Mouse (Mus musculus): Measurements from ENCODE around the gene Sh3d21. TPM values are rescaled to one million over a fixed set of nuclear protein-coding genes. Genes with fewer than 3 reads are reported as not detected.
A peak's percentile ranks its signal among the peaks of the same experiment; 100 is the strongest.
"Not testable (repeated sequence)": the region's sequence is repeated elsewhere in the genome, so short reads cannot be mapped to it uniquely, and the experiment has no call there.

Gene Sh3d21
- polyA plus RNA-seq, 1 experiment from 2014 or later = 2.7 TPM

- WGBS = 60% methylated on average over 6 of the region's 6 CpGs
- peak overlapping the region; percentile 20; the same call in 1 of the 2 replicates for H3K4me3 ChIP-seq
- peaks cover 54% of the 10 kb centered on the region for H3K4me1 ChIP-seq (replicated peaks)
- ATAC-seq (ENCODE audit: insufficient number of reproducible peaks, low FRiP score) = no peak
- H3K27me3 ChIP-seq (replicated peaks) = no peaks in the 10 kb centered on the region
- H3K9me3 ChIP-seq (replicated peaks) = no peaks in the 10 kb centered on the region
- H3K9ac ChIP-seq = no peak overlapping the region; the same call in 1 of the 2 replicates
- H3K27ac ChIP-seq (ENCODE audit: poor library complexity, severe bottlenecking) = no peak overlapping the region
- H3K36me3 ChIP-seq = peaks cover 7% of the 10 kb centered on the region
- H3K4me2 ChIP-seq = peak overlapping the region; percentile 79
These were observed 36.3 kb upstream of the Sh3d21 start for GRCm38 (mm10) chr4:126199556-126199955.

GRCm38 (mm10) chr4:126197485-126197884, 34.2 kb upstream of the Sh3d21 start:
- ATAC-seq (ENCODE audit: insufficient number of reproducible peaks, low FRiP score) = no peak
- Histone ChIP-seq H3K36me3 (peaks cover 25% of the 10 kb centered on the region), H3K4me1 (replicated peaks) (peaks cover 40% of the 10 kb centered on the region), H3K27me3 (replicated peaks) (no peaks in the 10 kb centered on the region), H3K27ac (ENCODE audit: poor library complexity, severe bottlenecking) (no peak overlapping the region), H3K4me3 (no peak overlapping the region), H3K9me3 (replicated peaks) (no peaks in the 10 kb centered on the region), H3K9ac (0 out of 2 replicates have a peak overlapping the region, but pooled peaks have one; percentile 12), H3K4me2 (peak overlapping the region; percentile 24; the same call in 1 of the 2 replicates)
- 44% methylated on average over 3 of the region's 3 CpGs for WGBS

GRCm38 (mm10) chr4:126194916-126195315, 31.6 kb upstream of the Sh3d21 start:
- Histone ChIP-seq H3K36me3 (peaks cover 43% of the 10 kb centered on the region), H3K9ac (no peak overlapping the region), H3K9me3 (replicated peaks) (no peaks in the 10 kb centered on the region), H3K4me2 (no peak overlapping the region), H3K27me3 (replicated peaks) (no peaks in the 10 kb centered on the region), H3K27ac (ENCODE audit: poor library complexity, severe bottlenecking) (no peak overlapping the region), H3K4me1 (replicated peaks) (peaks cover 29% of the 10 kb centered on the region), H3K4me3 (no peak overlapping the region)
- 89% methylated on average over 4 of the region's 4 CpGs for WGBS
- no peak for ATAC-seq (ENCODE audit: insufficient number of reproducible peaks, low FRiP score)

- Histone ChIP-seq H3K4me1 (replicated peaks) (peaks cover 26% of the 10 kb centered on the region), H3K4me2 (no peak overlapping the region), H3K9ac (no peak overlapping the region), H3K27me3 (replicated peaks) (no peaks in the 10 kb centered on the region), H3K4me3 (no peak overlapping the region), H3K9me3 (replicated peaks) (no peaks in the 10 kb centered on the region), H3K36me3 (peaks cover 42% of the 10 kb centered on the region), H3K27ac (ENCODE audit: poor library complexity, severe bottlenecking) (no peak overlapping the region)
- ATAC-seq (ENCODE audit: insufficient number of reproducible peaks, low FRiP score) = no peak
These were observed 30.9 kb upstream of the Sh3d21 start for GRCm38 (mm10) chr4:126194216-126194615.

DNA sequence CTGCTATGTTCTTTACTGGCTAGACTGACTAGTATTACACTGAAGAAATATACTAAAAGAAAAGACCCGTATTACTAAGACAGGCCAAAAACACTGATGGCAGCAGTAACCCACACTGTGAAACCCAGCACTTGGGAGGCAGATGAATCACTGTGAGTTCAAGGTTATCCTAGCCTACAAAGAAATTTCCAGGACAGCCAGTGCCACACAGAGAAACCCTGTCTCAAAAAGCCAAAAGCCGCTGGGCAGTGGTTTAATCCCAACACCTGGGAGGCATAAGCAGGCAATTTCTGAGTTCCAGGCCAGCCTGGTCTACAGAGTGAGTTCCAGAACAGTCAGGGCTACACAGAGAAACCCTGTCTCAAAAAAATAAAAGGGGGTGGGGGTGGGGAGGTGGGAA, 27.3 kb upstream of the Sh3d21 start:
- Histone ChIP-seq H3K4me3 (no peak overlapping the region), H3K36me3 (peaks cover 58% of the 10 kb centered on the region), H3K4me2 (no peak overlapping the region), H3K4me1 (replicated peaks) (peaks cover 7% of the 10 kb centered on the region; the same call in 1 of the 2 replicates), H3K27ac (ENCODE audit: poor library complexity, severe bottlenecking) (no peak overlapping the region), H3K9me3 (replicated peaks) (no peaks in the 10 kb centered on the region), H3K9ac (no peak overlapping the region), H3K27me3 (replicated peaks) (no peaks in the 10 kb centered on the region)
- ATAC-seq (ENCODE audit: insufficient number of reproducible peaks, low FRiP score) = no peak
- WGBS = 89% methylated on average over 2 of the region's 2 CpGs

DNA sequence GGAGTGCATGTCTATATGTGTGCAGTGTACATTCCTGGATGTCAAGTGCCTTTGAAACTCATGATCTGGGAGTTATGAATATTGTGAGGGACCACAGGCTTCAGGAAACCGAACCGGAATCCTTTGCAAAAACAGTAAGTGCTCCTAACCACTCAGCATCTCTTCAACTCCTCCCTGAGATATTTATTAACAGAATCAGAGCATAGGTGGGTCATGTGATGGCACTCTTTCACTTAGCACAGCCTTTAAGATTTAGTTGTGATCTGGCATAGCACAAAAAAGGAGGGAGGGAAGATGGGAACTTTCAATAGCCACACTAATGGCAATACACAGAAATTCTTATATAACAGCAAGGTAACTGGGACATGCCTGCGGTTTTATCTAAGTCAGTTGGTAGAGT, 23.8 kb upstream of the Sh3d21 start:
- H3K36me3 ChIP-seq = peaks cover 48% of the 10 kb centered on the region
- no peaks in the 10 kb centered on the region for H3K9me3 ChIP-seq (replicated peaks)
- H3K27me3 ChIP-seq (replicated peaks) = no peaks in the 10 kb centered on the region
- 87% methylated on average over 3 of the region's 3 CpGs for WGBS
- H3K4me2 ChIP-seq = no peak overlapping the region
- no peak for ATAC-seq (ENCODE audit: insufficient number of reproducible peaks, low FRiP score)
- no peak overlapping the region for H3K9ac ChIP-seq
- H3K4me3 ChIP-seq = no peak overlapping the region
- H3K4me1 ChIP-seq (replicated peaks) = peaks cover 7% of the 10 kb centered on the region; the same call in 1 of the 2 replicates
- no peak overlapping the region for H3K27ac ChIP-seq (ENCODE audit: poor library complexity, severe bottlenecking)

DNA sequence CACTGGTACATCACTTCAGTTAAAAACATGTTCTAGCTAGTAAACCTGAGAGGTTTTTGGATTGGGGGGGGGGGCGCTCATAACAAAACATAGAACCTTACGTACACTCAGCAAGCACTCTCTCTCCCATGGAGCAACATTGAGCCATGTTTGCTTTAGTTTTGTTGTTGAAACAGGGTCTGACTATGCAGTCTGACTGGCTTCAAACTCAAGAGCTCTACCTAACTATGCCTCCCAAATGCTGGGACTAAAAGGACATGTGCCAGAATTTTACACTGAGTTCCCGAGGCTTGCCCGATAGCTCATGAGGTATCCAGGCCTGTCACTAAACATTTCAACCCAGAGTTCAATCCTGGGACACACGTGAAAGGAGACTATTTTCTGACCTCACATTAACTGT, 19.7 kb upstream of the Sh3d21 start:
- Histone ChIP-seq H3K4me1 (replicated peaks) (0 out of 2 replicates have a peak, but pooled peaks cover 3% of the 10 kb centered on the region), H3K27ac (ENCODE audit: poor library complexity, severe bottlenecking) (no peak overlapping the region), H3K9me3 (replicated peaks) (no peaks in the 10 kb centered on the region), H3K4me3 (no peak overlapping the region), H3K4me2 (no peak overlapping the region), H3K36me3 (peaks cover 55% of the 10 kb centered on the region), H3K27me3 (replicated peaks) (no peaks in the 10 kb centered on the region), H3K9ac (no peak overlapping the region)
- no peak for ATAC-seq (ENCODE audit: insufficient number of reproducible peaks, low FRiP score)
- WGBS = 86% methylated on average over 5 of the region's 5 CpGs

DNA sequence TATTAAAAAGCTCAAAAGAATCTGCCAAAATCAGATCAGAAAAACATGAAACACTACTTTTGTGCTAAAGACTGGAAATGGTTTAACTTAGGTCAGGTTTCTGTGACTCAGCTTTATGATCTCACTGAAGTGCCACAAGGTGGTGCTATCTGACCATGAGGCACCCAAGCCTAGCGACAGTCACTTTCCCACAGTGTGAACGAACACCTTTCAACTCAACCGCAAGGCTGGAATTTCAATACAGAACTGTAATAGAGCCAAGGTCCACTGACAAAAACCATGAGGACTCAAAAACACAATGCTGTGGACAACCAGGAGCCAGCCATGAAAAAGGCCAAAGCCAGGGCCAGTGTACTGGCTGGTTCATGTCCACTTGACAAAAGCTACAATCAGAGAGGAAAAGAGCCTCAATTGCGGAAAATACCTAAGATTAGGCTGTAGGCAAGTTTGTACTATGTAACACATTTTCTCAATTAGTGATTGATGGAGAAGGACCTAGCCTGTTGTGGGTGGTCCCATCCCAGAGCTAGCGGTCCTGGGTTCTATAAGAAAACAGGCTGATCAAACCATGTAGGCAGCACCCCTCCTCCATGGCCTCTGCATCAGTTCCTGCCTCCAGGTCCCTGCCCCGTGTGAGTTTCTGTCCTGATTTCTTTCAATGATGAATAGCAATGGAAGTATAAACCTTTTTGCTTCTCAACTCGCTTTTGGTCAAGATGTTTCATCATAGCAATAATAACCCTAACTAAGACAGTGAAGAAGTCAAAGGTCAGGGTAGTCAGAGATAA, 18.1 kb upstream of the Sh3d21 start:
- H3K4me1 ChIP-seq (replicated peaks) = 0 out of 2 replicates have a peak, but pooled peaks cover 3% of the 10 kb centered on the region
- no peak overlapping the region for H3K4me2 ChIP-seq
- ATAC-seq (ENCODE audit: insufficient number of reproducible peaks, low FRiP score) = 0 out of 2 replicates have a peak, but pooled peaks have one; percentile 53
- peaks cover 64% of the 10 kb centered on the region for H3K36me3 ChIP-seq
- H3K4me3 ChIP-seq = no peak overlapping the region
- H3K9ac ChIP-seq = no peak overlapping the region
- no peaks in the 10 kb centered on the region for H3K27me3 ChIP-seq (replicated peaks)
- 0 out of 2 replicates have a peak overlapping the region, but pooled peaks have one; percentile 18 for H3K27ac ChIP-seq (ENCODE audit: poor library complexity, severe bottlenecking)
- 54% methylated on average over 7 of the region's 7 CpGs for WGBS
- no peaks in the 10 kb centered on the region for H3K9me3 ChIP-seq (replicated peaks)

GRCm38 (mm10) chr4:126175980-126176379, 12.7 kb upstream of the Sh3d21 start:
- not testable (repeated sequence) for H3K27me3 ChIP-seq (replicated peaks); H3K4me3 ChIP-seq; ATAC-seq (ENCODE audit: insufficient number of reproducible peaks, low FRiP score); H3K4me1 ChIP-seq (replicated peaks); H3K9me3 ChIP-seq (replicated peaks); H3K9ac ChIP-seq; H3K4me2 ChIP-seq; H3K27ac ChIP-seq (ENCODE audit: poor library complexity, severe bottlenecking)
- WGBS = 92% methylated on average over 7 of the region's 7 CpGs
- peaks cover 85% of the 10 kb centered on the region for H3K36me3 ChIP-seq

DNA sequence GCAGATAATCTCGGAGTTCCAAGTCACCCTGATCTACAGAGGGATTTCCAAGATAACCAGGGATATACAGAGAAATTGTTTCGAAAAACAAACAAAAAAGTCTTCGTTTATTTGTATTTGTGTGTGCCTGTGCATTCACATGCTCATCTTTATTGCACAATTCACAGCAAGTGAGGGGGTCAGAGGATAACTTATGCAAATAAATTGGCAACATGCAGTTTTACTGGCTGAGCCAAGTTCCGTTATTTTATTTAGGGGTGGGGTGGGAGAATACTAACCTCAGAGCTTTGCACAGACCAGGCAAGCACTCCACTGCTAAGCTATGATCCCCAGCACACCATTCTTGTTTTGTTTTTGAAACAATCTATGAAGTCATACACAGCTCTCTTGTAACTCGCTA, 10.5 kb upstream of the Sh3d21 start:
- Histone ChIP-seq H3K4me3 (no peak overlapping the region), H3K4me1 (replicated peaks) (no peaks in the 10 kb centered on the region), H3K27ac (ENCODE audit: poor library complexity, severe bottlenecking) (no peak overlapping the region), H3K9me3 (replicated peaks) (no peaks in the 10 kb centered on the region), H3K27me3 (replicated peaks) (no peaks in the 10 kb centered on the region), H3K9ac (no peak overlapping the region), H3K36me3 (peaks cover 87% of the 10 kb centered on the region), H3K4me2 (no peak overlapping the region)
- ATAC-seq (ENCODE audit: insufficient number of reproducible peaks, low FRiP score) = no peak
- 92% methylated on average over 5 of the region's 5 CpGs for WGBS

DNA sequence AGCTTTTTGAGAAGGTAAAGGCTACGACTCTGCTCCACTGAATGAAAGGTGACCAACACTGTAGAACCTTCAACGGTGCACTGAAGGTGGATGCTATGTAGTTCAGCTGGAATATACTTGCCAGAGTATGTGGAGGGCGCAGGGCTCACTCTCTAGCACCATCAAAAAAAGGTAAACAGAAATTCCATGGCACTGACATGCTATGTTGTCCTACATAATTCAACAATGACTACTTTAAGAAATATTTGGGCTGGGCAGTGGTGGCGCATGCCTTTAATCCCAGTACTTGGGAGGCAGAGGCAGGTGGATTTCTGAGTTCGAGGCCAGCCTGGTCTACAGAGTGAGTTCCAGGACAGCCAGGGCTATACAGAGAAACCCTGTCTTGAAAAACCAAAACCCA, 7.4 kb upstream of the Sh3d21 start:
- H3K27me3 ChIP-seq (replicated peaks); H3K4me3 ChIP-seq; H3K9ac ChIP-seq; H3K9me3 ChIP-seq (replicated peaks); H3K4me2 ChIP-seq; H3K27ac ChIP-seq (ENCODE audit: poor library complexity, severe bottlenecking); ATAC-seq (ENCODE audit: insufficient number of reproducible peaks, low FRiP score): not testable (repeated sequence)
- Histone ChIP-seq H3K4me1 (replicated peaks) (peaks cover 13% of the 10 kb centered on the region), H3K36me3 (peaks cover 94% of the 10 kb centered on the region)
- WGBS = 95% methylated on average over 5 of the region's 5 CpGs
